Mouse (Mus musculus) kidney, postnatal 0 days (tissue): Measurements from ENCODE around the gene Polk. TPM values are rescaled to one million over a fixed set of nuclear protein-coding genes. Genes with fewer than 3 reads are reported as not detected.

Source experiments
- ATAC-seq: fragments of 200-750 bp; cut with Nextera tagmentation; replicated peaks from 2 replicates; pipeline ENCODE4 v1.8.0; 2017; ENCODE audit warnings: low read depth, moderate number of reproducible peaks, moderate TSS enrichment, moderate library complexity; ENCODE audit not compliant: low FRiP score
- DNase-seq: peaks from one replicate; pipeline ENCODE4 v3.0.0-alpha.2; 2016; ENCODE audit warnings: low spot score
- H3K27ac ChIP-seq: fragments of 300-500 bp; sonication (generic); 2 replicates; pipeline ENCODE4 v1.5.1; 2014; ENCODE audit warnings: mild to moderate bottlenecking
- H3K27me3 ChIP-seq: fragments of 300-500 bp; sonication (generic); 2 replicates; pipeline ENCODE4 v1.6.1; 2014; ENCODE audit warnings: low read length, mixed read lengths; ENCODE audit not compliant: insufficient read depth
- H3K36me3 ChIP-seq: fragments of 300-500 bp; sonication (generic); 2 replicates; pipeline ENCODE4 v1.6.1; 2014; ENCODE audit warnings: low read length, mixed read lengths; ENCODE audit not compliant: insufficient read depth
- H3K4me1 ChIP-seq: fragments of 300-500 bp; sonication (generic); replicated peaks from 2 replicates; pipeline ENCODE4 v1.6.1; 2014; ENCODE audit warnings: antibody characterized with exemption, low read length, mixed read lengths; ENCODE audit not compliant: insufficient read depth
- H3K4me2 ChIP-seq: fragments of 300-500 bp; sonication (generic); 2 replicates; pipeline ENCODE4 v1.6.1; 2014; ENCODE audit warnings: mild to moderate bottlenecking, low read length, moderate library complexity, mixed read lengths
- H3K4me3 ChIP-seq: fragments of 300-500 bp; sonication (generic); replicated peaks from 2 replicates; pipeline ENCODE4 v1.5.1; 2014; ENCODE audit warnings: low read depth, low read length
- H3K9ac ChIP-seq: fragments of 300-500 bp; sonication (generic); 2 replicates; pipeline ENCODE4 v1.6.1; 2014; ENCODE audit warnings: low read depth, low read length
- H3K9me3 ChIP-seq: fragments of 300-500 bp; sonication (generic); replicated peaks from 2 replicates; pipeline ENCODE4 v1.6.1; 2016; ENCODE audit warnings: low read length, inconsistent platforms, mixed read lengths
- CTCF ChIP-seq: IDR thresholded peaks from 2 replicates; pipeline ENCODE4 v1.5.1; 2016; ENCODE audit warnings: antibody characterized with exemption, low read depth, mild to moderate bottlenecking, moderate library complexity
- WGBS: fragments of 180-500 bp; shearing (Covaris S2); extraction: QIAGEN DNeasy Blood & Tissue Kit; methylation state at CpG from one replicate; pipeline ENCODE4 v1.1.7; 2014; 5-methylcytosine and 5-hydroxymethylcytosine counted together
- polyA plus RNA-seq: library from polyadenylated mRNA; unstranded; fragments of >200 nt; fragmentation: Nextera tagmentation; extraction: Ambion mirVana; gene quantifications from 2 replicates; pipeline ENCODE4 v1.2.1, GENCODE M21; 2015

The Polk gene
- polyA plus RNA-seq, 1 experiment from 2014 or later = 4.1 TPM

GRCm38 (mm10) chr13:96571016-96571361 lies 28.6 kb upstream of the Polk start:
- Histone ChIP-seq H3K27ac (peak overlapping the region; percentile 79), H3K9me3 (no peaks in the 10 kb centered on the region), H3K4me2 (no peak overlapping the region), H3K9ac (no peak overlapping the region), H3K4me1 (no peaks in the 10 kb centered on the region), H3K4me3 (no peak overlapping the region), H3K36me3 (0 out of 2 replicates have a peak, but pooled peaks cover 2% of the 10 kb centered on the region), H3K27me3 (no peaks in the 10 kb centered on the region)
- 32% methylated on average over 6 of the region's 6 CpGs for WGBS
- DNase-seq = peak; percentile 30
- ATAC-seq = peak; percentile 82
- no peak for TF ChIP-seq CTCF

- no peak overlapping the region for H3K4me3 ChIP-seq
- peak; percentile 25 for DNase-seq
- H3K27ac ChIP-seq = peak overlapping the region; percentile 79
- no peak overlapping the region for H3K4me2 ChIP-seq
- H3K9me3 ChIP-seq = no peaks in the 10 kb centered on the region
- WGBS = 34% methylated on average over 10 of the region's 10 CpGs
- ATAC-seq = peak; percentile 91
- H3K4me1 ChIP-seq = no peaks in the 10 kb centered on the region
- 0 out of 2 replicates have a peak, but pooled peaks cover 2% of the 10 kb centered on the region for H3K36me3 ChIP-seq
- no peak overlapping the region for H3K9ac ChIP-seq
- TF ChIP-seq CTCF = no peak
- H3K27me3 ChIP-seq = no peaks in the 10 kb centered on the region
Measured at GRCm38 (mm10) chr13:96570313-96571015, 28.1 kb upstream of the Polk start.

DNA sequence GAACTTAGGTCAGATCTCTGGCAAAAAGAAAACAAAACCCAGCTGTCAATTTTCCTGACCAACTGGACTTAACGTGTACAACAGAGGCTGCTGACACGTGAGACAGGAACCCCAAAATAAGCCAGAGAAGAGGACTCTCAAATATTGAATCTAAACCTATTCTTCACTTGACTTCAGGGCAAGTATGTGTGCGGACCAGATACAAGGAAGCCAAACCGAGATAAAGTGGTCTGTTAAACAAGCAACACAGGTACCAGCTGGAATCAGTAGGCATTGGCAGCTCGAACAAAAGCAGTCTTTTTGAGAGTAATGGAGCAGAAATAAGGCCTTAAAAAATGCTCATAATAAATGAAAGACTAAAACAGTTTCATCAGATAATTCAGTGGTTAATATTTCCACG lies 25.6 kb upstream of the Polk start:
- 0 out of 2 replicates have a peak, but pooled peaks cover 2% of the 10 kb centered on the region for H3K36me3 ChIP-seq
- no peak overlapping the region for H3K4me2 ChIP-seq
- H3K27ac ChIP-seq = no peak overlapping the region
- no peaks in the 10 kb centered on the region for H3K27me3 ChIP-seq
- H3K9ac ChIP-seq = no peak overlapping the region
- no peak for TF ChIP-seq CTCF
- no peak overlapping the region for H3K4me3 ChIP-seq
- WGBS = 55% methylated on average over 6 of the region's 6 CpGs
- no peak for ATAC-seq
- DNase-seq = no peak
- no peaks in the 10 kb centered on the region for H3K4me1 ChIP-seq
- H3K9me3 ChIP-seq = no peaks in the 10 kb centered on the region

DNA sequence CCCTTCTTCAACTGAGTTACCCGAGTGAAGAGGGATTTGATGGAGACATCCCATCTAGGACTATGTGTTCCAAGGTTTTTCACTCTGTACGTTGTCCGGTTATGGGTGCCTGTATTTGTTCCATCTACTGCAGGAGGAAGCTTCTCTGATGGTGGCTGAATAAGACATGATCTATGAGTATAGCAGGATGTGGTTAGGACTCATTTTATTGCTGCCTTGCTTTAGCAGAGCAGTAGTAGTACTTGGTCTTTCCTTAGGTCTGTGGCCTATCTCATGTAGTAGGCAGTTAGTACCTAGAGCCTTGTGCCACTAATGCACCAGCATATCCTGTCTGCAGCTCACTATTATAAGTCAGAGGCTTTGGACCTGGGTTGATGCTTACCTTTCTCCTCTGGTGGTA lies 12.7 kb upstream of the Polk start:
- H3K4me1 ChIP-seq = no peaks in the 10 kb centered on the region
- TF ChIP-seq CTCF = no peak
- 88% methylated on average over 3 of the region's 3 CpGs for WGBS
- DNase-seq = no peak
- ATAC-seq = no peak
- H3K27me3 ChIP-seq = no peaks in the 10 kb centered on the region
- no peaks in the 10 kb centered on the region for H3K36me3 ChIP-seq
- no peak overlapping the region for H3K9ac ChIP-seq
- no peak overlapping the region for H3K4me3 ChIP-seq
- H3K27ac ChIP-seq = no peak overlapping the region
- H3K4me2 ChIP-seq = no peak overlapping the region
- H3K9me3 ChIP-seq = no peaks in the 10 kb centered on the region

DNA sequence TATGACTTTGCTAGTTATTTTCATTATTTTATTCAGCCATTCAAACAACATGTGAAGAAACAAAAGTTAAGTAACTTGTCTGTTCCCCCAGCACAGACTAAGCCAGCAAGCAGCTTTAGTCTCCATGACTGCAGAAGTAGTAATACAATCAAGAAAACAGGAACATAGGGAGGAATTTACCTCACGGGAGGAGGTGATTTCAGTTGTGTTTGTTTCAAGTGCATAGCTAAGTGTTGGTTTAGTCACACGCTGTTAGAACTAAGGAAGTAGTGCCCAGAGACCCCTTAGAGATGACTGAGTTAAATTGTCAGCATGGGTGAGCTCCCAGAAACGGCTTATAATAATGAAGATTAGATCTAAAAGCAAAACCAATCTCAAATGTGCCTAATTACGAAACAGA lies 5.6 kb upstream of the Polk start:
- DNase-seq (no peak), ATAC-seq (no peak)
- H3K4me3 ChIP-seq = no peak overlapping the region
- H3K27me3 ChIP-seq = no peaks in the 10 kb centered on the region
- H3K9me3 ChIP-seq = no peaks in the 10 kb centered on the region
- 49% methylated on average over 4 of the region's 4 CpGs for WGBS
- no peak overlapping the region for H3K4me2 ChIP-seq
- no peak overlapping the region for H3K9ac ChIP-seq
- TF ChIP-seq CTCF = no peak
- H3K27ac ChIP-seq = no peak overlapping the region
- H3K36me3 ChIP-seq = no peaks in the 10 kb centered on the region
- H3K4me1 ChIP-seq = no peaks in the 10 kb centered on the region

DNA sequence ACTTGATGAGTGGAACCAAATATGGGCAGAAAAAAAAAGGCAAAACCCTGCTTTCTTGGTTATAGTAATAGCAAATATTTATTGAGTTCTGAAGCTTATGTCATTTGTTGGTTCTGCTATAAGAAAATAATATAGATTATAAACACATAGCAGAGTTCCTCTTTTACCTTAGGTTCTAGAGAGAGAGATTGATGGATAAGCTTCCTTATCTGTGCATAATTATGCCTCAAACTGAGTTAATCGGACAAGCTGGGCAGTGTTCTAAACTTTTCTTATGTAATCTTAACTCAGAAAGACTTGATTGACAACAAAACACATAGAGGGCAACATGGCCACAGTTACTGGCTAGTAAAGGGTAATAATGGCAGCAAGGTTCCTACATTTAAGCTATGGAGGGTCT lies 4.9 kb upstream of the Polk start:
- Histone ChIP-seq H3K9ac (no peak overlapping the region), H3K4me1 (no peaks in the 10 kb centered on the region), H3K9me3 (no peaks in the 10 kb centered on the region), H3K36me3 (no peaks in the 10 kb centered on the region), H3K4me3 (no peak overlapping the region), H3K4me2 (no peak overlapping the region), H3K27ac (no peak overlapping the region), H3K27me3 (no peaks in the 10 kb centered on the region)
- ATAC-seq (no peak), DNase-seq (no peak)
- WGBS = 78% methylated on average over 1 of the region's 1 CpGs
- no peak for TF ChIP-seq CTCF

- no peak overlapping the region for H3K4me2 ChIP-seq
- DNase-seq (peak; percentile 17), ATAC-seq (no peak)
- WGBS = 73% methylated on average over 2 of the region's 2 CpGs
- no peaks in the 10 kb centered on the region for H3K27me3 ChIP-seq
- H3K36me3 ChIP-seq = no peaks in the 10 kb centered on the region
- H3K4me1 ChIP-seq = no peaks in the 10 kb centered on the region; the same call in 1 of the 2 replicates
- no peak overlapping the region for H3K9ac ChIP-seq
- H3K27ac ChIP-seq = no peak overlapping the region
- TF ChIP-seq CTCF = peak; percentile 64
- no peak overlapping the region for H3K4me3 ChIP-seq
- no peaks in the 10 kb centered on the region for H3K9me3 ChIP-seq
Measured at GRCm38 (mm10) chr13:96544506-96544905, 2.1 kb upstream of the Polk start.
